Mouse (Mus musculus) embryonic facial prominence, embryonic 14.5 days (tissue): Measurements from ENCODE around the gene Dynlt1b. TPM values are rescaled to one million over a fixed set of nuclear protein-coding genes. Genes with fewer than 3 reads are reported as not detected.
"Not testable (repeated sequence)": the region's sequence is repeated elsewhere in the genome, so short reads cannot be mapped to it uniquely, and the experiment has no call there.

ENCODE experiments used
- ATAC-seq: fragments of 200-750 bp; cut with Nextera tagmentation; 2 replicates; pipeline ENCODE4 v1.8.0; 2017; ENCODE audit warnings: low read depth, moderate number of reproducible peaks, moderate TSS enrichment
- DNase-seq: peaks from one replicate; pipeline ENCODE4 v3.0.0-alpha.2; 2015; ENCODE audit warnings: low spot score
- H3K27ac ChIP-seq: fragments of 300-500 bp; sonication (generic); replicated peaks from 2 replicates; pipeline ENCODE4 v1.5.1; 2014; ENCODE audit warnings: low read depth, mild to moderate bottlenecking, low read length, moderate library complexity
- H3K27me3 ChIP-seq: fragments of 300-500 bp; sonication (generic); replicated peaks from 2 replicates; pipeline ENCODE4 v1.6.1; 2014; ENCODE audit warnings: low read length; ENCODE audit not compliant: control insufficient read depth, insufficient read depth
- H3K36me3 ChIP-seq: fragments of 300-500 bp; sonication (generic); 2 replicates; pipeline ENCODE4 v1.6.1; 2014; ENCODE audit warnings: low read length, mixed read lengths; ENCODE audit not compliant: control insufficient read depth, insufficient read depth
- H3K4me1 ChIP-seq: fragments of 300-500 bp; sonication (generic); 2 replicates; pipeline ENCODE4 v1.6.1; 2014; ENCODE audit warnings: antibody characterized with exemption, low read length; ENCODE audit not compliant: control insufficient read depth, insufficient read depth
- H3K4me2 ChIP-seq: fragments of 300-500 bp; sonication (generic); 2 replicates; pipeline ENCODE4 v1.6.1; 2014; ENCODE audit warnings: low read depth, mild to moderate bottlenecking, low read length, moderate library complexity, mixed read lengths
- H3K4me3 ChIP-seq: fragments of 300-500 bp; sonication (generic); 2 replicates; pipeline ENCODE4 v1.5.1; 2014; ENCODE audit warnings: low read depth, mild to moderate bottlenecking, low read length
- H3K9ac ChIP-seq: fragments of 300-500 bp; sonication (generic); 2 replicates; pipeline ENCODE4 v1.6.1; 2014; ENCODE audit warnings: low read depth, mild to moderate bottlenecking, low read length, moderate library complexity, mixed read lengths
- H3K9me3 ChIP-seq: fragments of 300-500 bp; sonication (generic); 2 replicates; pipeline ENCODE4 v1.6.1; 2016; ENCODE audit warnings: low read length; ENCODE audit not compliant: control insufficient read depth
- WGBS: fragments of 180-500 bp; shearing (Covaris S2); extraction: QIAGEN DNeasy Blood & Tissue Kit; methylation state at CpG from one replicate; pipeline ENCODE4 v1.1.7; 2014; 5-methylcytosine and 5-hydroxymethylcytosine counted together
- polyA plus RNA-seq: library from polyadenylated mRNA; unstranded; fragments of >200 nt; fragmentation: Nextera tagmentation; extraction: Ambion mirVana; gene quantifications from 2 replicates; pipeline ENCODE4 v1.2.1, GENCODE M21; 2014

Dynlt1b gene
- polyA plus RNA-seq, 1 experiment from 2014 or later = 584 TPM

GRCm38 (mm10) chr17:6445794-6446587 lies 16.1 kb downstream of the Dynlt1b start:
- H3K27me3 ChIP-seq, ATAC-seq: not testable (repeated sequence)
- 34% methylated on average over 6 of the region's 16 CpGs for WGBS

DNA sequence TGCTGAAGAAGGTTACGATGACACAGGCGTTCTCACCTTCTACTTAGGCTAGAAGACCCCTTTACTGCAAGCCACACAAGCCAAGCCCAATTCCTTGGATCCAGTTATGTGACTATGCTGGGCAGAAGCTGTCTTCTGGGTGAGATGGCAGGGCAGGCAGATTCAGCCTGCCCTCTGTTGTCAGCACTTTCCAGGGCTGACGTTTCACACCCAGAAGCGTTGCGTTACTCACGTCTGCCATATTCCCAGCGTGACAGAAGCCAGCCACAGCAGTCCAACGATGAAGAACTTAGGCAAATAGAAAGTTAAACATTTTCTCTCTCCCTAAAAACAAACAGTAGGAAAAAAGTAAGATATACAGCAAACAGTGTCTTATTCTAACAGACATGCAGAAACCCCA lies 18.4 kb downstream of the Dynlt1b start:
- WGBS = 86% methylated on average over 8 of the region's 8 CpGs
- not testable (repeated sequence) for DNase-seq, H3K9me3 ChIP-seq, H3K27ac ChIP-seq, ATAC-seq, H3K36me3 ChIP-seq, H3K27me3 ChIP-seq, H3K4me3 ChIP-seq, H3K4me2 ChIP-seq, H3K4me1 ChIP-seq, H3K9ac ChIP-seq

More at GRCm38 (mm10) chr17:6445794-6446587, 16.1 kb downstream of the Dynlt1b start:
- H3K4me1 ChIP-seq, H3K9ac ChIP-seq, H3K4me2 ChIP-seq, H3K27ac ChIP-seq, DNase-seq, H3K9me3 ChIP-seq, H3K4me3 ChIP-seq, H3K36me3 ChIP-seq: not testable (repeated sequence)

GRCm38 (mm10) chr17:6449166-6449565 lies 19.3 kb downstream of the Dynlt1b start:
- DNase-seq, H3K4me1 ChIP-seq, H3K4me2 ChIP-seq, H3K4me3 ChIP-seq, H3K9me3 ChIP-seq, H3K27me3 ChIP-seq, H3K9ac ChIP-seq, ATAC-seq, H3K36me3 ChIP-seq, H3K27ac ChIP-seq: not testable (repeated sequence)
- 88% methylated on average over 12 of the region's 12 CpGs for WGBS

DNA sequence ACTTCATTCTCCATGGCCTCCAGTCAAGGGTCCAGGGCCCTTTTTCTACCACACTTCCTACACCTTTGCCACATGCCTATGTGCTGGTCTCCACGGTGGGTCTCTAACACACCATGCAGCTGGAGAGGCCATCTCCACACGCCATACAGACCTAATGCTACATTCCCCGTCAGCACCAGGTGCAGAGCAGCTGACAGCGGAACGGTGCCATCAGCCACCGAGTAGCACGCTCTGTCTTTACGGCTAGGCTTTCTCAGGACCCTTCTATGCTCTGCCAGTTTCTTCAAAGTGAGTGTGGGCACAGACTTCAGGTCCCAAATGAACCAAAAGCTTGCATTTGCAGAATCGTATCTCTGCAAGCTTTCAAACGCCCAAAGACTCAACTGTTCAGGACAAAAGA lies 21.3 kb downstream of the Dynlt1b start:
- H3K4me3 ChIP-seq, H3K4me2 ChIP-seq, H3K27me3 ChIP-seq, H3K9ac ChIP-seq, ATAC-seq, H3K4me1 ChIP-seq, H3K27ac ChIP-seq, H3K9me3 ChIP-seq, DNase-seq, H3K36me3 ChIP-seq: not testable (repeated sequence)
- WGBS = 89% methylated on average over 2 of the region's 10 CpGs

DNA sequence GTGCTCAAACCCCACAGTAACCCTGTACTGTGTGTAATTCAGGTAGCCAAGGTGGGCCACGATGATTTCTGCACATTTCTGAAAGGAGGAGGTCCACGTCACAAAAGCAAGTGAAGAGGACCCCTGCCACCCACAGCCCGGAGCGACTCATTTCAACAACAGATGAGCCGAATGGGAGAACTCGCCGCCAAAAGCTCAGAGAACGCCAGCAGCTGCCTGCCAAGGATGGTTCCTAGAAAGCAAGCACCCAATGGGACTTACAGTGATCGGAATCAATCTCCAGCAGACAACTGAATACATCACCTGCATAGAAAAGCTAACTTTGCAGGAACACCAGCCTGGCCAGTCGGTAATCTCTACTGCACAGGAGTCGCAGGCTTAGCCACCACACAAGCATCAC lies 22.8 kb downstream of the Dynlt1b start:
- WGBS = 90% methylated on average over 8 of the region's 11 CpGs
- not testable (repeated sequence) for H3K27ac ChIP-seq, H3K9ac ChIP-seq

GRCm38 (mm10) chr17:6454703-6455102 lies 24.8 kb downstream of the Dynlt1b start:
- ATAC-seq, H3K36me3 ChIP-seq, H3K9me3 ChIP-seq, H3K27ac ChIP-seq, H3K4me1 ChIP-seq, H3K9ac ChIP-seq, DNase-seq, H3K4me2 ChIP-seq, H3K4me3 ChIP-seq, H3K27me3 ChIP-seq: not testable (repeated sequence)
- 87% methylated on average over 2 of the region's 2 CpGs for WGBS

More for the DNA sequence above, 22.8 kb downstream of the Dynlt1b start:
- not testable (repeated sequence) for DNase-seq, H3K9me3 ChIP-seq, ATAC-seq, H3K4me1 ChIP-seq, H3K36me3 ChIP-seq, H3K4me3 ChIP-seq, H3K4me2 ChIP-seq, H3K27me3 ChIP-seq

DNA sequence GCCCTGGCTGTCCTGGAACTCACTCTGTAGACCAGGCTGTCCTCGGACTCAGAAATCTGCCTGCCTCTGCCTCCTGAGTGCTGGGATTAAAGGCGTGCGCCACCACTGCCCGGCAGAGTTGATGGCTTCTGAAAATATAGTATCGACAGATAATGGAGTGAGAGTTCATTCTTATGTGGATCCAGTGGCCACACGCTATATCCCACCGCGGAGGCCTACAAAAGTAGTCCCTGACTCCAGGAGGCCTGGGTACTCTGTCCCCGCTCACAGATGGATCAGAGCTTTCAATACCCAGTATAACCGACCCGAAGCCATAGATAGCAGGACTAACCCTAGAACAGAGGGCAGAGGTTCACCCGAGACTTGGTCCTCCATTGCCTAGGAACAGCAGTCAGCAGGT lies 26.0 kb downstream of the Dynlt1b start:
- not testable (repeated sequence) for ATAC-seq, H3K36me3 ChIP-seq, H3K9me3 ChIP-seq, H3K4me1 ChIP-seq, H3K27me3 ChIP-seq, H3K4me2 ChIP-seq, H3K4me3 ChIP-seq, H3K27ac ChIP-seq, H3K9ac ChIP-seq, DNase-seq
- 98% methylated on average over 11 of the region's 12 CpGs for WGBS

GRCm38 (mm10) chr17:6456614-6457402 lies 26.9 kb downstream of the Dynlt1b start:
- not testable (repeated sequence) for H3K4me3 ChIP-seq, H3K4me2 ChIP-seq, H3K9me3 ChIP-seq, ATAC-seq, H3K4me1 ChIP-seq, H3K9ac ChIP-seq, H3K36me3 ChIP-seq, DNase-seq, H3K27ac ChIP-seq, H3K27me3 ChIP-seq
- 86% methylated on average over 12 of the region's 22 CpGs for WGBS
